Mouse (Mus musculus) lung, embryonic 14.5 days (tissue): ENCODE results near the gene Mrnip. TPM values are rescaled to one million over a fixed set of nuclear protein-coding genes. Genes with fewer than 3 reads are reported as not detected.

Source experiments
- ATAC-seq: fragments of 200-750 bp; cut with Nextera tagmentation; 2 replicates; pipeline ENCODE4 v1.8.0; 2017; ENCODE audit warnings: mild to moderate bottlenecking, moderate TSS enrichment, moderate library complexity; ENCODE audit not compliant: insufficient read depth
- DNase-seq: peaks from one replicate; pipeline ENCODE4 v3.0.0-alpha.2; 2015
- H3K27ac ChIP-seq: fragments of 300-500 bp; sonication (generic); 2 replicates; pipeline ENCODE4 v1.5.1; 2014; ENCODE audit warnings: low read depth, mild to moderate bottlenecking, moderate library complexity
- H3K27me3 ChIP-seq: fragments of 300-500 bp; sonication (generic); 2 replicates; pipeline ENCODE4 v1.6.1; 2014; ENCODE audit warnings: low read length, control low read depth; ENCODE audit not compliant: insufficient read depth
- H3K36me3 ChIP-seq: fragments of 300-500 bp; sonication (generic); 2 replicates; pipeline ENCODE4 v1.6.1; 2014; ENCODE audit warnings: control low read depth; ENCODE audit not compliant: insufficient read depth
- H3K4me1 ChIP-seq: fragments of 300-500 bp; sonication (generic); 2 replicates; pipeline ENCODE4 v1.6.1; 2014; ENCODE audit warnings: antibody characterized with exemption, control low read depth; ENCODE audit not compliant: insufficient read depth
- H3K4me2 ChIP-seq: fragments of 300-500 bp; sonication (generic); 2 replicates; pipeline ENCODE4 v1.6.1; 2014; ENCODE audit warnings: mild to moderate bottlenecking
- H3K4me3 ChIP-seq: fragments of 300-500 bp; sonication (generic); 2 replicates; pipeline ENCODE4 v1.5.1; 2014; ENCODE audit warnings: low read depth, low read length
- H3K9ac ChIP-seq: fragments of 300-500 bp; sonication (generic); 2 replicates; pipeline ENCODE4 v1.6.1; 2014
- H3K9me3 ChIP-seq: fragments of 300-500 bp; sonication (generic); 2 replicates; pipeline ENCODE4 v1.6.1; 2016; ENCODE audit warnings: low read depth, low read length, control low read depth
- CTCF ChIP-seq: IDR thresholded peaks from 2 replicates; pipeline ENCODE4 v1.5.1; 2016; ENCODE audit warnings: antibody characterized with exemption, low read depth
- WGBS: fragments of 180-500 bp; shearing (Covaris S2); extraction: QIAGEN DNeasy Blood & Tissue Kit; methylation state at CpG from one replicate; pipeline ENCODE4 v1.1.7; 2014; 5-methylcytosine and 5-hydroxymethylcytosine counted together
- polyA plus RNA-seq: library from polyadenylated mRNA; unstranded; fragments of >200 nt; fragmentation: Nextera tagmentation; extraction: Ambion mirVana; gene quantifications from 2 replicates; pipeline ENCODE4 v1.2.1, GENCODE M21; 2014

Gene Mrnip
- polyA plus RNA-seq, 1 experiment from 2014 or later = 18.4 TPM

DNA sequence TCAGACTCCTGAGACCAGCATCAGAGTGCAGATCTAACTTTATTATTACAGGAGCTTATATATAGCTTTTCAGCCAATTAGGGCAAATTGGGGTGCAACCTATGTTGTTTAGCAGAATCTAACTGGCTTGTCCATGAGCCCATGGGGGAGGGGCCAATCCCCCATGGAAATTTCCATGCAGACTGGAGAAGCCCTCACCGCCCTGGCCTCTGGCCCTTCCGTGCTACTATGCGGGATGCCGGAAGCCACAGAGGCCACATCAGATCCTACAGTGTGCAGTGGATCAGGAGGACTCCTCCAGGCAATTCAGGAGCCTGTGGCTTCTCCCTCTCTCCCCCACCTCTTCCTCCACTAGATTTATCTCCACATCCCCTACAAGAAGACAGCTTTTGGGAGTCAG is 43.6 kb downstream of the Mrnip start:
- no peak for TF ChIP-seq CTCF
- DNase-seq (peak; percentile 49), ATAC-seq (no peak; the same call in 1 of the 2 replicates)
- no peak overlapping the region for H3K9ac ChIP-seq
- no peak overlapping the region for H3K27ac ChIP-seq
- no peaks in the 10 kb centered on the region for H3K9me3 ChIP-seq
- H3K27me3 ChIP-seq = no peaks in the 10 kb centered on the region
- H3K4me3 ChIP-seq = no peak overlapping the region
- H3K4me1 ChIP-seq = peaks cover 17% of the 10 kb centered on the region
- WGBS = 46% methylated on average over 4 of the region's 4 CpGs
- no peaks in the 10 kb centered on the region for H3K36me3 ChIP-seq
- H3K4me2 ChIP-seq = no peak overlapping the region

DNA sequence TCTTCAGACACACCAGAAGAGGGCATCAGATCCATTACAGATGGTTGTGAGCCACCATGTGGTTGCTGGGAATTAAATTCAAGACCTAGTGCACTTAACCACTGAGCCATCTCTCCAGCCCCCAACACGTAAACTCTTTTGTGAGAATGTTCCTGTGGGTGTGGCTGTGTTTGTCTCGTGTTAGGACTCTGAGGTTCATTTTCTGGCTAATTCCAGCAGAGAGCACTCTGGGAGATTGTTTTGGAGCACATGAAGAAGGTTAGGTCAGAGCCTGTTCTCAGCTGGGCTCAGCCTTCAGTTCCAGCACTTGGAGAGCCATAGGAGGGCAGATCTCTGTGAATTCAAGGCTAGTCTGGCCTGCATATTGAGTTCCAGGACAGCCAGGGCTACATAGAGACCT is 45.6 kb downstream of the Mrnip start:
- no peak overlapping the region for H3K4me3 ChIP-seq
- no peaks in the 10 kb centered on the region for H3K36me3 ChIP-seq
- no peak for TF ChIP-seq CTCF
- ATAC-seq (no peak), DNase-seq (no peak)
- WGBS = 48% methylated on average over 2 of the region's 2 CpGs
- H3K9me3 ChIP-seq = no peaks in the 10 kb centered on the region
- no peaks in the 10 kb centered on the region for H3K27me3 ChIP-seq
- H3K27ac ChIP-seq = no peak overlapping the region
- H3K4me1 ChIP-seq = peaks cover 12% of the 10 kb centered on the region
- no peak overlapping the region for H3K9ac ChIP-seq
- H3K4me2 ChIP-seq = no peak overlapping the region

DNA sequence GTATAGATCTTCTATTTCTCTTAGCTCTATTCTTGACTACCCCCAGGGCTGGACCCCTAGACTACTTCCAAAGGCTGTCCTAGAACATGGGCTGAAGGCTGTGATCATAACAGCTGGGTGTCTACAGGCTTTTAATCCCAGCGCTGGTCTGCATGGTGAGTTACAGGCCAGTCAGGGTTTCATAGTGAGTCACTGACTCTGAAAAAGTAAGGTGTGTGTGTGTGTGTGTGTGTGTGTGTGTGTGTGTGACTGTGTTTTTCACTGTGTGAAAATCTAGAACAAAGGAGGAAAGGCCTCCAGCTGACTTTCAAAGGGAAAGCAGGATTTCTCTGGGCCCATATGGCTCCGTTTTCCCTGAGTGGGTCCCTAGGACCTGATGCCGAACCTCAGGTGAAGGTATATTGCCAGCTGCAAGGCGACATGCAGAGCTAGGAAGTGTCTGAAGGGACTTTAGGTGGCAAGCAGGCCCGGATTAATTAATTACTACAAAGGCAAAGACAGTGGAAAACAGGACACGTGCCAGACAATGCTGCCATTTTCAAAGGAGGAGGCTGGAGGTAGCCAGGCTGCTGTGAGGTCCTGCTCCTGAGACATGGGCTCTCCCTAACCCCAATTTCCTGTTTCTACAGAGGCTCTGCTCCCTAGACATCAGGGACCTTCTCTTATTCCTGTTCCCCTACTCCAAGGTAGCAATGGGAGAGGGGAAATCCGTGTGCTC is 48.5 kb downstream of the Mrnip start:
- ATAC-seq (no peak), DNase-seq (no peak)
- TF ChIP-seq CTCF = no peak
- no peaks in the 10 kb centered on the region for H3K36me3 ChIP-seq
- 60% methylated on average over 7 of the region's 7 CpGs for WGBS
- H3K4me1 ChIP-seq = peaks cover 14% of the 10 kb centered on the region
- H3K9ac ChIP-seq = no peak overlapping the region
- H3K27me3 ChIP-seq = no peaks in the 10 kb centered on the region
- no peak overlapping the region for H3K4me2 ChIP-seq
- no peak overlapping the region for H3K4me3 ChIP-seq
- no peaks in the 10 kb centered on the region for H3K9me3 ChIP-seq
- no peak overlapping the region for H3K27ac ChIP-seq

DNA sequence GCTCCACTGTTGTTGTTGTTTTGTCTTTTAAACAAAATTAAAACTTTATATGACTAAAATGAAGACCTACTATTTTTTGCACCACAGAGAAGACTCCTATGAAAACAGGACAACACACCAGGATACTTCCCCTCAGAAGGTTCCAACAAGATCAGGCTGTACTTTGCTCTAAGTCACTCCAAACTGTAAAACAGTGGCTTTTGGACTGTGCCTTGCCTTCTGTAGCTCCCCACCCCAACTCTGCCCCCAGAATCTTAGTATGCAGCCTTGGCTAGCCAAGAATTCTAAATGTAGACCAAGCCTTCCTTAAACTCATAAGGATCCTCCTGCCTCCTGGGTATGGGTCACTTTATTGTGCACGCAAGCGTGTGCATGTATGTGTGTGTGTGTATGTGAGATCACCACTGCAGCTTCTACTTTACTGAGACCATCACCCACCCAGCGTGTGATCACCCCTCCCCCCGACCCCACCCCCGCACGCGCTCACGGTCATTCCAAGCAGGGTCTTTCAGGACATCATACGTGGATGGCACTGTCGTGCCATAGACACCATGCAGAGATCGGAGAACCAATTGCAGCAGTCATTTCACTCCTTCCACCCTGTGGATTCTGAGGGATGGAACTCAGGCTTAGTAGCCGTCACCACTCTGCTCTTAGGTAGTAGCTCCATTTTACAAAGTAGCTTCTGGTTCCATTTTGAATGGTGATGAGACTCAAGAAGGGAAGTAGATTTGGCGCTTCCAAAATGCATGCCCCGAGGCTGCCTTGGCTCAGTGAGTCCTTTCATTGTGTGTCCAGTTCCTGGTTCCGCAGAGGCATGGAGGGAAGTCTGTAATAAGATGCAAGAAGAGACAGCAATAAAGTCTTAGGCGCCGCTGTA is 49.8 kb downstream of the Mrnip start:
- Histone ChIP-seq H3K4me2 (peak overlapping the region; percentile 89), H3K36me3 (no peaks in the 10 kb centered on the region), H3K9me3 (no peaks in the 10 kb centered on the region), H3K27me3 (no peaks in the 10 kb centered on the region), H3K4me3 (peak overlapping the region; percentile 87), H3K4me1 (peaks cover 19% of the 10 kb centered on the region), H3K9ac (peak overlapping the region; percentile 89), H3K27ac (peak overlapping the region; percentile 89)
- WGBS = 6% methylated on average over 17 of the region's 17 CpGs
- no peak for TF ChIP-seq CTCF
- ATAC-seq (peak; percentile 3; the same call in 1 of the 2 replicates), DNase-seq (peak; percentile 65)

DNA sequence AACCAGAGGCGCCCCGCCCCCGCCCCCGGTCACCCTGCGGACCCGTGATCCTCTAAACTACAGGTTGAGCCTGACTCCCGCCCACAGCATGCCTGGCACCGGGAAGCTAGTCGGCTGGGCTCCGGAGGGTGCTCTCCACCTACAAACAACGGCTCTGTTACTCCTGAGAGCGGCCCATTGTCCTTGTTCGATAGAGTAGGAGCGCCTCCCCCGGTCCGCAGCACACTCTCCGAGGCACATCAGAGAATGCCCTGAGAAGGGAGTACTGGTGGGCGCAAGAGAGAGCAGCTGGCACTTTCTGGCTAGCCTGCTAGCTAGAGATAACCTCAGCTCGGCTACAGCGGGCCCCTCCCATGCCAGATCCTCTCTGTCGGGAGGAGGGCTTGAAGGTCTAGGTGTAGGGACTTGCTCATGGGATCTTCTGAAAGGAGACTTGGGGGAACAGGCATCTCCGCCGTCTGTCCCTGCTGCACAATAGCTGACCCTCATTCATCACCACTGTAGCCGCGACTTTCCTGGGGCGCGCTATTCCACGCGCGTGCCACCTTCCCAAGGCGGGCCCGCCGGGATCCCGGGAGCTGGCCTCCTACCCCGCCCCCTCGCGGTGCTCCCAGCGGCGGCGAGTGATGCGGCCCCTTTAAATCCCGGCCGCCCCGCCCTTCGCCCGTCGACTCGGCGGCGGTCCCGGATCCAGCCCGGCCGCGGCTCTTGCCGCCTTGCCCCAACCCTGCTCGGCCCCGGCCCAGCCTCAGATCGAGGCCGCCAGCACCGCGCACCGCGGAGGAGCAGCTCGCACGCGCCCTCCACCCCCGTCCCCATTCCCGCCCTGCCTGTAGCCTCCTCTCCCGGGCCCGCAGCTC is 50.7 kb downstream of the Mrnip start:
- peak; percentile 91 for DNase-seq
- ATAC-seq = peak; percentile 88
- Histone ChIP-seq H3K4me2 (peak overlapping the region; percentile 89), H3K27ac (peak overlapping the region; percentile 89), H3K36me3 (no peaks in the 10 kb centered on the region), H3K27me3 (no peaks in the 10 kb centered on the region), H3K9ac (peak overlapping the region; percentile 89), H3K4me3 (peak overlapping the region; percentile 87), H3K4me1 (peaks cover 19% of the 10 kb centered on the region), H3K9me3 (no peaks in the 10 kb centered on the region)
- under 1% methylated on average over 70 of the region's 70 CpGs for WGBS
- no peak; the same call in 1 of the 2 replicates for TF ChIP-seq CTCF

DNA sequence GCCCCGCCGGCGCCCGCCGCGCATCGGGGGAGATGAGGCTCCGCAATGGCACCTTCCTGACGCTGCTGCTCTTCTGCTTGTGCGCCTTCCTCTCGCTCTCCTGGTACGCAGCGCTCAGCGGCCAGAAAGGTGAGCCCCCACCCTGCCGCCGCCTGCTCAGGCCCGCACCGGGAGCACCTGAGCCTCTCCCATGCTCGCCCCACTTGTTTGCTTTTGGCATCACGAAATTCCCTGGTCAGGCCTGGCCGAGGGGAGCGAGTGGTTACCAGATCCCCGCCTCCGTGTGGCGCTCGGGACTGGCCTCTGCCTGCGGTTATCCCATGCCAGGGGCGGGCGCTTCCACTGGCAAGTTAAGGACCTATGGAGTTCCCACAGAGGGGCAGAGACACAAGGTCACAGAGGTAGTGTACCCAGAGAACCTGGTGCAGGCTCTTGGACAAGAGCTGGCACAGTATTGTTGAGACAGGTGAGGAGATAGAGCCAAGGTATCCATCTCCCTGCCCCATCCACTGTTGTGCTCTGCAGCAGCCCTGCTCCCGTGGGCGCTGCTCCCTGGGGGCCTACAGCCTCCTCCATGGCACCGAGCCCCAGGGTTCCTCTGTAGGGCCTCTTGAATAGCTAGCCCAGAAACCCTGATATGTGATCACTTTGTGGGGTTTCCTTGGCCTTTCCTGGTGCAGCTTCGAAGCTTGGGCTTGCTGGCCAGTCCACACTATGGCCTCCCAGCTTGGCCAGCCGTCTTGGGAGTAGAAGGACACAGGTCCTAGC is 51.6 kb downstream of the Mrnip start:
- H3K9me3 ChIP-seq = no peaks in the 10 kb centered on the region
- 2% methylated on average over 34 of the region's 34 CpGs for WGBS
- H3K9ac ChIP-seq = peak overlapping the region; percentile 89
- ATAC-seq = peak; percentile 29
- H3K4me1 ChIP-seq = peaks cover 21% of the 10 kb centered on the region
- peak overlapping the region; percentile 89 for H3K27ac ChIP-seq
- H3K36me3 ChIP-seq = 0 out of 2 replicates have a peak, but pooled peaks cover 3% of the 10 kb centered on the region
- H3K27me3 ChIP-seq = no peaks in the 10 kb centered on the region
- H3K4me3 ChIP-seq = peak overlapping the region; percentile 87
- peak overlapping the region; percentile 89 for H3K4me2 ChIP-seq
- no peak for TF ChIP-seq CTCF
- peak; percentile 62 for DNase-seq
